Mouse (Mus musculus) myocyte (in vitro differentiated cells): Measurements from ENCODE around the gene Nfya. TPM values are rescaled to one million over a fixed set of nuclear protein-coding genes. Genes with fewer than 3 reads are reported as not detected.

ENCODE experiments used
- H3K27me3 ChIP-seq: one replicate; pipeline ENCODE4 v1.6.1; 2011; ENCODE audit not compliant: control insufficient read depth, insufficient read depth, insufficient read length
- H3K36me3 ChIP-seq: one replicate; pipeline ENCODE4 v1.6.1; 2011; ENCODE audit not compliant: control insufficient read depth, insufficient read depth
- H3K4me2 ChIP-seq: one replicate; pipeline ENCODE4 v1.6.1; 2011; ENCODE audit warnings: low read depth, control low read depth
- H3K4me3 ChIP-seq: one replicate; pipeline ENCODE4 v1.5.1; 2011; ENCODE audit warnings: mild to moderate bottlenecking, control low read depth, moderate library complexity
- H3K79me2 ChIP-seq: one replicate; pipeline ENCODE4 v1.6.1; 2011; ENCODE audit not compliant: control insufficient read depth, insufficient read depth
- H3ac ChIP-seq: one replicate; pipeline ENCODE4 v1.6.1; 2011; ENCODE audit not compliant: control insufficient read depth, insufficient read length
- CEBPB ChIP-seq: IDR thresholded peaks from 2 replicates; pipeline ENCODE4 v1.6.1; 2011; ENCODE audit warnings: mild to moderate bottlenecking, moderate library complexity; ENCODE audit not compliant: poor library complexity, insufficient read depth, severe bottlenecking
- E2F4 ChIP-seq: IDR thresholded peaks from one replicate; pipeline ENCODE4 v1.6.1; 2011; ENCODE audit warnings: mild to moderate bottlenecking, control low read depth, moderate library complexity; ENCODE audit not compliant: insufficient read depth
- MAX ChIP-seq: IDR thresholded peaks from one replicate; pipeline ENCODE4 v1.6.1; 2011; ENCODE audit warnings: low read depth, mild to moderate bottlenecking, control low read depth
- MYOD1 ChIP-seq, 3 experiments: IDR thresholded peaks; one replicate each; pipeline ENCODE4 v1.6.1; 2011; ENCODE audit warnings: control low read depth in 2 of 3, low read depth in 2 of 3, mild to moderate bottlenecking in 2 of 3, moderate library complexity in 1 of 3; ENCODE audit not compliant: insufficient read length in 2 of 3, control insufficient read depth in 1 of 3
- MYOG ChIP-seq, 3 experiments: IDR thresholded peaks; one replicate each; pipeline ENCODE4 v1.6.1; 2011; ENCODE audit warnings: control low read depth in 2 of 3, low read depth in 2 of 3, mild to moderate bottlenecking in 2 of 3; ENCODE audit not compliant: insufficient read length in 2 of 3, control insufficient read depth in 1 of 3, insufficient read depth in 1 of 3
- POLR2A ChIP-seq: IDR thresholded peaks from one replicate; pipeline ENCODE4 v1.6.1; 2011; ENCODE audit warnings: low read depth, mild to moderate bottlenecking, control low read depth, moderate library complexity; ENCODE audit not compliant: insufficient read length
- POLR2AphosphoS2 ChIP-seq: IDR thresholded peaks from one replicate; pipeline ENCODE4 v1.6.1; 2011; ENCODE audit warnings: low read depth, control low read depth; ENCODE audit not compliant: insufficient read length
- REST ChIP-seq: IDR thresholded peaks from one replicate; pipeline ENCODE4 v1.6.1; 2011; ENCODE audit warnings: mild to moderate bottlenecking, control low read depth, moderate library complexity; ENCODE audit not compliant: insufficient read depth, insufficient read length
- SRF ChIP-seq: IDR thresholded peaks from one replicate; pipeline ENCODE4 v1.6.1; 2011; ENCODE audit warnings: low read depth; ENCODE audit not compliant: control insufficient read depth, insufficient read length
- TCF12 ChIP-seq: IDR thresholded peaks from one replicate; pipeline ENCODE4 v1.6.1; 2011; ENCODE audit warnings: mild to moderate bottlenecking, control low read depth; ENCODE audit not compliant: poor library complexity, insufficient read depth, severe bottlenecking
- TCF3 ChIP-seq: IDR thresholded peaks from one replicate; pipeline ENCODE4 v1.6.1; 2011; ENCODE audit warnings: low read depth, control low read depth; ENCODE audit not compliant: insufficient read length
- USF1 ChIP-seq: IDR thresholded peaks from one replicate; pipeline ENCODE4 v1.6.1; 2011; ENCODE audit warnings: low read depth, mild to moderate bottlenecking, control low read depth, moderate library complexity
- polyA plus RNA-seq: library from polyadenylated mRNA; unstranded; fragments of >200 nt; fragmentation: generic; extraction: Trizol; gene quantifications from one replicate; pipeline ENCODE4 v1.2.1, GENCODE M21; 2012; ENCODE audit warnings: missing spikeins

Gene Nfya
- polyA plus RNA-seq, 1 experiment: 17.0 TPM

GRCm38 (mm10) chr17:48453489-48453888, 43.8 kb upstream of the Nfya start:
- TF ChIP-seq USF1 (no peak), TCF3 (no peak), POLR2AphosphoS2 (no peak), POLR2A (no peak), TCF12 (no peak), MAX (no peak), SRF (no peak), MYOG (IDR thresholded peaks at IDR 0.05; ENCODE audit: control insufficient read depth in 1 of 3, insufficient read depth in 1 of 3, insufficient read length in 2 of 3, low read depth in 2 of 3) (no peak), E2F4 (no peak), CEBPB (no peak), REST (no peak), MYOD1 (IDR thresholded peaks at IDR 0.05; ENCODE audit: control insufficient read depth in 1 of 3, insufficient read length in 2 of 3, low read depth in 2 of 3) (no peak)
- H3K27me3 ChIP-seq: no peaks in the 10 kb centered on the region
- no peaks in the 10 kb centered on the region for H3K36me3 ChIP-seq
- H3K4me3 ChIP-seq: no peak overlapping the region
- no peak overlapping the region for H3K4me2 ChIP-seq
- no peaks in the 10 kb centered on the region for H3K79me2 ChIP-seq
- no peak overlapping the region for H3ac ChIP-seq

GRCm38 (mm10) chr17:48451753-48452444, 42.2 kb upstream of the Nfya start:
- Histone ChIP-seq H3ac (no peak overlapping the region), H3K36me3 (no peaks in the 10 kb centered on the region), H3K4me3 (no peak overlapping the region), H3K4me2 (no peak overlapping the region), H3K79me2 (no peaks in the 10 kb centered on the region), H3K27me3 (no peaks in the 10 kb centered on the region)
- TF ChIP-seq POLR2AphosphoS2 (no peak), POLR2A (no peak), E2F4 (no peak), MAX (no peak)

- TF ChIP-seq CEBPB (no peak), REST (no peak), USF1 (no peak), MYOG (IDR thresholded peaks at IDR 0.05; ENCODE audit: control insufficient read depth in 1 of 3, insufficient read depth in 1 of 3, insufficient read length in 2 of 3, low read depth in 2 of 3) (no peak), TCF12 (no peak), SRF (no peak), E2F4 (no peak), MAX (no peak), TCF3 (no peak), MYOD1 (IDR thresholded peaks at IDR 0.05; ENCODE audit: control insufficient read depth in 1 of 3, insufficient read length in 2 of 3, low read depth in 2 of 3) (no peak), POLR2A (no peak), POLR2AphosphoS2 (no peak)
- Histone ChIP-seq H3K4me3 (no peak within 1 kb of the TSS), H3K36me3 (no peaks in the 10 kb centered on the region), H3K27me3 (no peaks in the 10 kb centered on the region), H3K79me2 (no peaks in the 10 kb centered on the region), H3ac (no peak within 1 kb of the TSS), H3K4me2 (no peak within 1 kb of the TSS)
Measured at GRCm38 (mm10) chr17:48451353-48451675, 41.6 kb upstream of the Nfya start, which contains the start of gene Tspo2. TSS of gene Tspo2 (minus strand) at chr17:48451522.

GRCm38 (mm10) chr17:48450666-48451352, 41.1 kb upstream of the Nfya start:
- Histone ChIP-seq H3K4me2 (no peak overlapping the region), H3K36me3 (no peaks in the 10 kb centered on the region), H3K27me3 (no peaks in the 10 kb centered on the region), H3ac (no peak overlapping the region), H3K4me3 (no peak overlapping the region), H3K79me2 (no peaks in the 10 kb centered on the region)
- TF ChIP-seq USF1 (no peak), MYOD1 (IDR thresholded peaks at IDR 0.05; ENCODE audit: control insufficient read depth in 1 of 3, insufficient read length in 2 of 3, low read depth in 2 of 3) (no peak), POLR2A (no peak), TCF12 (no peak), REST (no peak), MYOG (IDR thresholded peaks at IDR 0.05; ENCODE audit: control insufficient read depth in 1 of 3, insufficient read depth in 1 of 3, insufficient read length in 2 of 3, low read depth in 2 of 3) (no peak), TCF3 (no peak)

GRCm38 (mm10) chr17:48447675-48448074, 38.0 kb upstream of the Nfya start:
- TF ChIP-seq POLR2A (no peak), TCF12 (no peak)
- no peak overlapping the region for H3K4me3 ChIP-seq

More at GRCm38 (mm10) chr17:48447675-48448074, 38.0 kb upstream of the Nfya start:
- H3K27me3 ChIP-seq: no peaks in the 10 kb centered on the region
- H3K36me3 ChIP-seq: no peaks in the 10 kb centered on the region
- H3K4me2 ChIP-seq: no peak overlapping the region
- no peak overlapping the region for H3ac ChIP-seq
- no peaks in the 10 kb centered on the region for H3K79me2 ChIP-seq
